Mouse (Mus musculus) ES-E14 (cell line): ENCODE data around the gene Fbxl18. TPM values are rescaled to one million over a fixed set of nuclear protein-coding genes. Genes with fewer than 3 reads are reported as not detected.
"Not testable (repeated sequence)": the region's sequence is repeated elsewhere in the genome, so short reads cannot be mapped to it uniquely, and the experiment has no call there.

ENCODE experiments used
- DNase-seq: peaks from one replicate; pipeline ENCODE4 v3.0.0-alpha.2; 2013; ENCODE audit warnings: low read depth, low spot score
- H3K27ac ChIP-seq: 2 replicates; pipeline ENCODE4 v1.5.1; 2012; ENCODE audit warnings: low read depth, mild to moderate bottlenecking, low read length, moderate library complexity, mixed read lengths; ENCODE audit not compliant: poor library complexity, insufficient read depth, severe bottlenecking
- H3K36me3 ChIP-seq: 2 replicates; pipeline ENCODE4 v1.6.1; 2012; ENCODE audit warnings: mild to moderate bottlenecking, low read length, moderate library complexity, mixed read lengths; ENCODE audit not compliant: control insufficient read depth, poor library complexity, insufficient read depth, severe bottlenecking
- H3K4me1 ChIP-seq, 2 experiments: fragments of 150-350 bp in 1 of 2; sonication (generic) in 1 of 2; 2 replicates each; pipeline ENCODE4 v1.6.1; 2012; ENCODE audit warnings: low read length in 2 of 2, mild to moderate bottlenecking in 1 of 2, mixed read lengths in 1 of 2; ENCODE audit not compliant: control insufficient read depth in 2 of 2, insufficient read depth in 2 of 2, poor library complexity in 1 of 2
- H3K4me3 ChIP-seq, 2 experiments: fragments of 150-350 bp in 1 of 2; sonication (generic) in 1 of 2; 2 replicates each; pipeline ENCODE4 v1.5.1; 2012; ENCODE audit warnings: low read length in 2 of 2, low read depth in 1 of 2, mild to moderate bottlenecking in 1 of 2, mixed read lengths in 1 of 2; ENCODE audit not compliant: insufficient read depth in 1 of 2, poor library complexity in 1 of 2, severe bottlenecking in 1 of 2
- H3K9ac ChIP-seq: 2 replicates; pipeline ENCODE4 v1.6.1; 2012; ENCODE audit warnings: low read depth, mild to moderate bottlenecking, low read length, mixed read lengths; ENCODE audit not compliant: poor library complexity, insufficient read depth, severe bottlenecking
- H3K9me3 ChIP-seq: fragments of 150-350 bp; sonication (generic); 2 replicates; pipeline ENCODE4 v1.6.1; 2012; ENCODE audit warnings: low read depth, mild to moderate bottlenecking, low read length; ENCODE audit not compliant: control insufficient read depth, insufficient read depth
- CHD2 ChIP-seq: IDR thresholded peaks from 2 replicates; pipeline ENCODE4 v1.6.1; 2014; ENCODE audit warnings: mild to moderate bottlenecking, low read depth, low read length, inconsistent platforms
- HCFC1 ChIP-seq: IDR thresholded peaks from 2 replicates; pipeline ENCODE4 v1.6.1; 2012; ENCODE audit warnings: low read length, inconsistent platforms, borderline replicate concordance; ENCODE audit not compliant: insufficient read depth
- MAFK ChIP-seq: IDR thresholded peaks from 2 replicates; pipeline ENCODE4 v1.6.1; 2014; ENCODE audit warnings: mild to moderate bottlenecking, low read depth, low read length, inconsistent platforms; ENCODE audit not compliant: insufficient read depth
- ZC3H11A ChIP-seq: IDR thresholded peaks from 2 replicates; pipeline ENCODE4 v1.6.1; 2012; ENCODE audit warnings: low read depth, mild to moderate bottlenecking, inconsistent platforms, low read length, borderline replicate concordance
- ZNF384 ChIP-seq: IDR thresholded peaks from 2 replicates; pipeline ENCODE4 v1.6.1; 2012; ENCODE audit warnings: low read depth, low read length, inconsistent platforms
- in situ Hi-C, 2 experiments: fragments of 600-800 bp; cut with MboI; formaldehyde crosslinking; loops; one replicate each; pipeline ENCODE4 v1.15.1; 2025; ENCODE audit warnings: low sequenced_read_pairs in 2 of 2, inconsistent platforms in 1 of 2; ENCODE audit not compliant: unreplicated experiment in 2 of 2
- total RNA-seq: library from RNA; depleted of rRNA; stranded (reverse); fragments of 300-350 nt; gene quantifications from 2 replicates; pipeline ENCODE4 v1.2.3, GENCODE M21; 2012

The Fbxl18 gene
- total RNA-seq, 1 experiment, result 20.1 TPM

DNA sequence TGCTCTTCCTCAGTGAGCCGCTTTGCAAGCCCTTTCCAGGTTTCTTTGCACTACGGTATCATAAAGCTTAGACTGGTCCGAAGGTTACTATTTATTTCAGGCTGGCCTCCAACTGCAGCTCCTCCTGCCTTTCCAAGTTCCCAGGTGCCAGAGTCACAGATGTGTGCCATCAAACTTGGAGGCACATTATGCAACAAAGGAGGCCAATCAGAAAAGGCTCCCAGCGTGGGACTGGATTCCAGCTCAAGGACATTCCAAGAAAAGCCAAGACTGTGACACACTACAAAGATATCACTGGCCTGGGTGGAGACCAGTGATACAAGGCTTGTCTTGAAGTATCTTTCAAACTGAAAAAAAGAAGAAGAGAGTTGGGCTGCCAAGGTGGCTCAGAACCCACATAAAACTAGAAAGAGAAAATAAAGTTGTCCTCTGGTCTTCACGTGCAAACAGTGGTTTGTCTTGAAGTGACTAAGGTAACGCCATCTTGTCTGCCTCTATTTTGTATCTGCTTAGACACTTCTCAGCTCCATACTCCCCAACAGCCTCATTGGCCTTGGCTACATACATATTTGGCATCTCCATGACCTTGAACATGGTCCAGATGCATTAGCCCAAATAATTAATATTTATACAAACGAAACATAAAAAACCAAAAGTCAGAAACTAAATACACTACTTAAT is 2.5 kb upstream of the Fbxl18 start:
- H3K9me3 ChIP-seq, result no peaks in the 10 kb centered on the region
- H3K4me1 ChIP-seq, result peaks cover 0 to 4% of the 10 kb centered on the region in 2 experiments; a peak in 1 of 4 replicates
- no peak overlapping the region for H3K4me3 ChIP-seq
- in situ Hi-C loops, result no loop called here
- no peak for TF ChIP-seq MAFK
- no peak for TF ChIP-seq HCFC1
- no peak for TF ChIP-seq CHD2
- TF ChIP-seq ZC3H11A, result no peak
- no peak for DNase-seq
- H3K36me3 ChIP-seq, result peaks cover 16% of the 10 kb centered on the region
- no peak overlapping the region for H3K27ac ChIP-seq
- H3K9ac ChIP-seq, result no peak overlapping the region

DNA sequence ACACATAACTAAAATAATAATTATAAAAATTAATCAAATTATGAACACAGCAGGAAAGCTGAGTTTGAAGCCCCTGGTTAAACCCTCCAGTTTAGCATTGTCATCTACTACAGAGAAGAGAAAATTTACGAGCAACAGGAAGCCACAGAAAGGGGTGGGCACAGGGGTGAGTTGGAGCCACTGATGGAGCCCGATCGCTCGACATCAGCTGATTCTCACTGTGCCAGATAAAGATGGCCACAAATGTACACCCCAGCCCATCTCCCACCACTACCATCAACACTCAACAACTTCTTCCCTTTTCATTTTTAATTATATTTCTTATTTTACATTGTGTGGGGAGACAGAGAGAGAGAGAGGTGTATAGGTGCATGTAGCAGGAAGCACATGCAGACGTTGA is 1.5 kb upstream of the Fbxl18 start:
- Histone ChIP-seq H3K27ac (no peak overlapping the region), H3K9ac (no peak overlapping the region), H3K36me3 (peaks cover 8% of the 10 kb centered on the region; the same call in 1 of the 2 replicates), H3K4me1 (peaks cover 0 to 4% of the 10 kb centered on the region in 2 experiments; a peak in 1 of 4 replicates), H3K4me3 (no peak overlapping the region), H3K9me3 (no peaks in the 10 kb centered on the region)
- no peak for DNase-seq
- in situ Hi-C loops, result no loop called here
- TF ChIP-seq ZC3H11A (no peak), MAFK (no peak), HCFC1 (no peak)

DNA sequence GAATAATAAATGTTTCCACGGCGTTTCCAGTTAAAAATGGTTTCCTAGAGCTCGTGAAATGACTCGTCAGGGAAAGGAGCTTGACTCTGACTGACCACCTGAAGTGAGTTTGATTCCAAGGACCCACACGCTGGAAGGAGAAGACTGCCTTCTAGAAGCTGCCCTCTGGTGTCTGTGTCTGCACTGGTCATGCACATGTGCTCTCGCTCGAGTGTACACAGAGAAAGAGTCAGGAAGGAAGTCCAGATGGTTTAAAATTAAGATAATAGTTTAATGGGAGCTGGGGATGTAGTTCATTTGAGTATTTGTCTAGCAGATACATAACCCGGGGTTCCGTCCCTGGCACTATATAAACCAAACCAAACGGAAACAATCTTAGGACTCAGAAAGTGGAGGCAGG is 971 bp upstream of the Fbxl18 start:
- no peak overlapping the region for H3K27ac ChIP-seq
- peaks cover 5% of the 10 kb centered on the region; the same call in 1 of the 2 replicates for H3K36me3 ChIP-seq
- no peak for DNase-seq
- in situ Hi-C loops, result no loop called here
- no peak overlapping the region for H3K4me3 ChIP-seq
- TF ChIP-seq MAFK (no peak), CHD2 (peak; percentile 52; the same call in 1 of the 2 replicates), ZC3H11A (no peak)
- no peak overlapping the region; the same call in 1 of the 2 replicates for H3K9ac ChIP-seq
- no peaks in the 10 kb centered on the region for H3K9me3 ChIP-seq
- H3K4me1 ChIP-seq, result peaks cover 0 to 4% of the 10 kb centered on the region in 2 experiments; a peak in 1 of 4 replicates

DNA sequence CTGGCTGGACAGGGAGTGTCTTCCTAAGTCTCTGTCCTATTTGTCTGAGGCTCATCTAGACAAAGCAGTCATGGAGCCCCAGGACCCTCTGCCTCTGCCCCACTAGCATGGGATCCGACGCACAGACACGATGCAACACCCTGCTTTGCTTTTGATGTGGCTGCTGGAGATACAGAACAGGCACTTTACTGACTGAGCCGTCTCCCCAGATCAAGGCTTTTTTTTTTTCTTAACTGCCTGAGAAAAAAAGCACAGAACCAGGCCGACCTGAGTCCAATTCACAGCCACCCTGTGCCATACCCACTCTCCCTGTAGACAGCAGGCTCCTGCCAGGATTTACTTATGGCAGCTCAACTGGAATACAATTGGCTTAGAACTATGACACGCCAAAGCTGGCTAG is 3.8 kb downstream of the Fbxl18 start:
- Histone ChIP-seq H3K4me1 (peaks cover 0 to 10% of the 10 kb centered on the region in 2 experiments; a peak in 1 of 4 replicates), H3K36me3 (peaks cover 5% of the 10 kb centered on the region; the same call in 1 of the 2 replicates), H3K4me3 (no peak overlapping the region), H3K9ac (no peak overlapping the region), H3K27ac (no peak overlapping the region), H3K9me3 (no peaks in the 10 kb centered on the region)
- no peak for DNase-seq
- TF ChIP-seq MAFK (no peak), CHD2 (no peak), ZNF384 (no peak), ZC3H11A (no peak), HCFC1 (no peak)
- in situ Hi-C loops, result loop anchor here in 1 of 2 experiments (5.0 kb wide), 1 partner anchor 41 kb away; no protein-coding TSS in a partner anchor

DNA sequence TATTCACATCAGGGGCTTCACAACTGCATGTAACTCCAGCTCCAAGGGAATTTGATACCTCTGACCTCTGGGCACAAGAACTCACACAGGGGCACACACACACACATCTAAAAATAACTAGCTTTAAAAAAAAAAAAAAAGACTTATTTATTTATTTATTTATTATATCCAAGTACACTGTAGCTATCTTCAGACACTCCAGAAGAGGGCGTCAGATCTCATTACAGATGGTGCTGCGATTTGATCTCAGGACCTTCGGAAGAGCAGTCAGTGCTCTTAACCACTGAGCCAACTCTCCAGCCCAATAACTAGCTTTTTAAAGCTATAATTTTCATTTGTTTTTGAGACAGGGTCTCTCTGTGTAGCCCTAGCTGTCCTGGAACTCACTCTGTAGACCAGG is 7.7 kb downstream of the Fbxl18 start:
- peaks cover 0 to 19% of the 10 kb centered on the region in 2 experiments; a peak in 1 of 4 replicates for H3K4me1 ChIP-seq
- H3K4me3 ChIP-seq, H3K9me3 ChIP-seq, in situ Hi-C loops, H3K9ac ChIP-seq, H3K27ac ChIP-seq, DNase-seq: not testable (repeated sequence)
- TF ChIP-seq ZNF384, result peak; percentile 74; the same call in 1 of the 2 replicates
- peaks cover 29% of the 10 kb centered on the region; the same call in 1 of the 2 replicates for H3K36me3 ChIP-seq
